Mouse (Mus musculus) liver, postnatal 0 days (tissue): ENCODE results near the gene Vps72.
"Not testable (repeated sequence)": the region's sequence is repeated elsewhere in the genome, so short reads cannot be mapped to it uniquely, and the experiment has no call there.

ENCODE experiments used
- CTCF ChIP-seq: sonication (generic); IDR thresholded peaks from 2 replicates; pipeline ENCODE4 v1.5.1; 2016; ENCODE audit warnings: antibody characterized with exemption, low read depth
- EP300 ChIP-seq: IDR thresholded peaks from 2 replicates; pipeline ENCODE4 v1.6.1; 2016; ENCODE audit warnings: antibody characterized with exemption, low read depth, mild to moderate bottlenecking

- not testable (repeated sequence) for TF ChIP-seq CTCF, EP300
Measured at GRCm38 (mm10) chr3:95134133-95134532, 23.3 kb downstream of the Vps72 start.
